Mouse (Mus musculus) splenic B cell, adult 2 months (primary cell): ENCODE measurements around the gene Col4a6.
A peak's percentile ranks its signal among the peaks of the same experiment; 100 is the strongest.

Experiments used
- DNase-seq: peaks from one replicate; pipeline ENCODE4 v3.0.0-alpha.2; 2011; ENCODE audit warnings: low read depth, low spot score
- H3K27me3 ChIP-seq: 2 replicates; pipeline ENCODE4 v1.6.1; 2012; ENCODE audit warnings: mild to moderate bottlenecking, low read length, moderate library complexity, mixed read lengths; ENCODE audit not compliant: control insufficient read depth, poor library complexity, insufficient read depth, severe bottlenecking
- H3K36me3 ChIP-seq: 2 replicates; pipeline ENCODE4 v1.6.1; 2012; ENCODE audit warnings: mild to moderate bottlenecking, low read length, moderate library complexity, mixed read lengths; ENCODE audit not compliant: control insufficient read depth, poor library complexity, insufficient read depth, severe bottlenecking

The Col4a6 gene

GRCm38 (mm10) chrX:141473470-141474302 lies at the start of gene Col4a6:
Gene Col4a6, minus strand, starts transcription at chrX:141474076.
- no peak for DNase-seq
- H3K27me3 ChIP-seq, result no peaks in the 10 kb centered on the region
- no peaks in the 10 kb centered on the region for H3K36me3 ChIP-seq

- Histone ChIP-seq H3K27me3 (no peaks in the 10 kb centered on the region), H3K36me3 (no peaks in the 10 kb centered on the region)
- DNase-seq, result no peak
Observed at GRCm38 (mm10) chrX:141503125-141503524, 29.2 kb upstream of the Col4a6 start.

- no peak for DNase-seq
- H3K36me3 ChIP-seq, result no peaks in the 10 kb centered on the region
Observed at GRCm38 (mm10) chrX:141494545-141494944, 20.7 kb upstream of the Col4a6 start.

GRCm38 (mm10) chrX:141475566-141476327 lies 1.9 kb upstream of the Col4a6 start:
- H3K27me3 ChIP-seq, result no peaks in the 10 kb centered on the region
- no peaks in the 10 kb centered on the region for H3K36me3 ChIP-seq
- no peak for DNase-seq

More at GRCm38 (mm10) chrX:141494545-141494944, 20.7 kb upstream of the Col4a6 start:
- H3K27me3 ChIP-seq, result no peaks in the 10 kb centered on the region

- no peaks in the 10 kb centered on the region for H3K36me3 ChIP-seq
- DNase-seq, result peak; percentile 3
- H3K27me3 ChIP-seq, result no peaks in the 10 kb centered on the region
Observed at GRCm38 (mm10) chrX:141475110-141475509, 1.2 kb upstream of the Col4a6 start, which contains the start of gene Col4a5. Gene Col4a5, plus strand, starts transcription at chrX:141475385.

GRCm38 (mm10) chrX:141447936-141448335 lies 25.9 kb downstream of the Col4a6 start:
- no peak for DNase-seq
- Histone ChIP-seq H3K27me3 (no peaks in the 10 kb centered on the region), H3K36me3 (no peaks in the 10 kb centered on the region)

GRCm38 (mm10) chrX:141439423-141439822 lies 34.5 kb downstream of the Col4a6 start:
- H3K36me3 ChIP-seq, result no peaks in the 10 kb centered on the region
- DNase-seq, result no peak

GRCm38 (mm10) chrX:141436780-141437179 lies 37.1 kb downstream of the Col4a6 start:
- no peak for DNase-seq

More at GRCm38 (mm10) chrX:141439423-141439822, 34.5 kb downstream of the Col4a6 start:
- no peaks in the 10 kb centered on the region for H3K27me3 ChIP-seq

GRCm38 (mm10) chrX:141415318-141415717 lies 58.6 kb downstream of the Col4a6 start:
- no peaks in the 10 kb centered on the region for H3K36me3 ChIP-seq
- H3K27me3 ChIP-seq, result no peaks in the 10 kb centered on the region
- DNase-seq, result no peak

More at GRCm38 (mm10) chrX:141436780-141437179, 37.1 kb downstream of the Col4a6 start:
- Histone ChIP-seq H3K36me3 (no peaks in the 10 kb centered on the region), H3K27me3 (no peaks in the 10 kb centered on the region)

- no peak for DNase-seq
- Histone ChIP-seq H3K27me3 (no peaks in the 10 kb centered on the region), H3K36me3 (no peaks in the 10 kb centered on the region)
Observed at GRCm38 (mm10) chrX:141396243-141396642, 77.6 kb downstream of the Col4a6 start.

GRCm38 (mm10) chrX:141385399-141386105 lies 88.3 kb downstream of the Col4a6 start:
- no peaks in the 10 kb centered on the region for H3K27me3 ChIP-seq
- no peaks in the 10 kb centered on the region for H3K36me3 ChIP-seq
- DNase-seq, result no peak

GRCm38 (mm10) chrX:141384632-141385031 lies 89.2 kb downstream of the Col4a6 start:
- no peak for DNase-seq
- H3K36me3 ChIP-seq, result no peaks in the 10 kb centered on the region
- H3K27me3 ChIP-seq, result no peaks in the 10 kb centered on the region

GRCm38 (mm10) chrX:141370276-141370675 lies 103.6 kb downstream of the Col4a6 start:
- no peaks in the 10 kb centered on the region for H3K27me3 ChIP-seq
- DNase-seq, result no peak
- H3K36me3 ChIP-seq, result no peaks in the 10 kb centered on the region

GRCm38 (mm10) chrX:141363331-141363730 lies 110.5 kb downstream of the Col4a6 start:
- Histone ChIP-seq H3K27me3 (no peaks in the 10 kb centered on the region), H3K36me3 (no peaks in the 10 kb centered on the region)
- DNase-seq, result no peak
